Mouse (Mus musculus) neural tube, embryonic 13.5 days (tissue): ENCODE results near the gene Myo3b. TPM values are rescaled to one million over a fixed set of nuclear protein-coding genes. Genes with fewer than 3 reads are reported as not detected.

Experiments
- ATAC-seq: fragments of 200-750 bp; cut with Nextera tagmentation; 2 replicates; pipeline ENCODE4 v1.8.0; 2017; ENCODE audit warnings: low read depth, mild to moderate bottlenecking, moderate TSS enrichment, moderate library complexity
- H3K27ac ChIP-seq: fragments of 300-500 bp; sonication (generic); replicated peaks from 2 replicates; pipeline ENCODE4 v1.5.1; 2015; ENCODE audit warnings: moderate library complexity, mild to moderate bottlenecking, inconsistent platforms
- H3K27me3 ChIP-seq: fragments of 300-500 bp; sonication (generic); 2 replicates; pipeline ENCODE4 v1.6.1; 2015; ENCODE audit warnings: mild to moderate bottlenecking, inconsistent platforms
- H3K36me3 ChIP-seq: fragments of 300-500 bp; sonication (generic); 2 replicates; pipeline ENCODE4 v1.6.1; 2015; ENCODE audit warnings: mild to moderate bottlenecking, inconsistent platforms
- H3K4me1 ChIP-seq: fragments of 300-500 bp; sonication (generic); replicated peaks from 2 replicates; pipeline ENCODE4 v1.6.1; 2015; ENCODE audit warnings: inconsistent platforms
- H3K4me2 ChIP-seq: fragments of 300-500 bp; sonication (generic); 2 replicates; pipeline ENCODE4 v1.6.1; 2015; ENCODE audit warnings: inconsistent platforms, mild to moderate bottlenecking, moderate library complexity
- H3K4me3 ChIP-seq: fragments of 300-500 bp; sonication (generic); 2 replicates; pipeline ENCODE4 v1.5.1; 2015; ENCODE audit warnings: mild to moderate bottlenecking, inconsistent platforms
- H3K9ac ChIP-seq: fragments of 300-500 bp; sonication (generic); 2 replicates; pipeline ENCODE4 v1.6.1; 2015; ENCODE audit warnings: moderate library complexity, mild to moderate bottlenecking, inconsistent platforms
- H3K9me3 ChIP-seq: fragments of 300-500 bp; sonication (generic); 2 replicates; pipeline ENCODE4 v1.6.1; 2016; ENCODE audit warnings: inconsistent platforms
- WGBS: fragments of 180-500 bp; shearing (Covaris S2); methylation state at CpG from one replicate; pipeline ENCODE4 v1.1.7; 2015; 5-methylcytosine and 5-hydroxymethylcytosine counted together
- polyA plus RNA-seq: library from polyadenylated mRNA; unstranded; fragments of >200 nt; fragmentation: Nextera tagmentation; extraction: Ambion mirVana; gene quantifications from 2 replicates; pipeline ENCODE4 v1.2.1, GENCODE M21; 2015

Gene Myo3b
- polyA plus RNA-seq, 1 experiment from 2014 or later: 0.04 TPM

DNA sequence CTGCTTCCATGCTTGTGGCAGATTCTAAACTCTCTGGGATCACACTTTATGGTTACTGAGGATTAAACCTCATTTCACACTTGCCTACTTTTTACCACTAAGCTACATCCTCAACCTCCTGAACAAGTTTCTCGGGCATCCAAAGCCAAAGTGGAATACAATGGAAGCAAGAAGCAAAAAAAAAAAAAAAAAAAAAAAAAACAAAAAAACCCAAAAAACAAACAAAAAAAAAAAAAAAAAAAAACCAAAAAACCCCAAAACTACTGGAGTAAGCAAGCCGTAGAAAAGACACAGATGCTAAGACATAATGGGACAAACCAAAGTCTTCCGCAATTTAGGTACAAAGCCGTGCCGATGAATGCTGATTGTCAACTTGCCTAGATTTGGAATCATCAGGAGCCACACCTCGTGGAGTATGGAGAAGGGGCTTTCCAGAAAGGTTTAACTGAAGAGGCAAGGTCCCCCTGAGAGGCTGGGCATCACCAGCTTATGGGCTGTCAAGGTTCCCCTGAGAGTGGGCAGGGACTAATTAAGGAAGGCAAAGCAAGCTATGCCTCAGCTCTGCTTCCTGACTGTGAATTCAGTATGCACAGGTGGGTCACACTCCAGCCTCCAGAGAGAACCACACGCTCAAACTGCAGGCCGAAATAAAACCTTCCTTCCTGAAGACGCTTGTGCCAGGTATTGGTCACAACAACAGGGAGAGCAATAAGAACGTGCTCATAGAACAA is 313.7 kb downstream of the Myo3b start:
- Histone ChIP-seq H3K4me2 (no peak overlapping the region), H3K36me3 (no peaks in the 10 kb centered on the region), H3K9me3 (0 out of 2 replicates have a peak, but pooled peaks cover 4% of the 10 kb centered on the region), H3K27me3 (no peaks in the 10 kb centered on the region), H3K9ac (no peak overlapping the region), H3K4me3 (no peak overlapping the region), H3K4me1 (no peaks in the 10 kb centered on the region), H3K27ac (no peak overlapping the region)
- no peak for ATAC-seq
- WGBS: 77% methylated on average over 10 of the region's 10 CpGs

- Histone ChIP-seq H3K9me3 (0 out of 2 replicates have a peak, but pooled peaks cover 4% of the 10 kb centered on the region), H3K27me3 (no peaks in the 10 kb centered on the region), H3K4me2 (no peak overlapping the region), H3K4me3 (no peak overlapping the region), H3K27ac (no peak overlapping the region), H3K9ac (no peak overlapping the region), H3K36me3 (no peaks in the 10 kb centered on the region), H3K4me1 (no peaks in the 10 kb centered on the region)
- 94% methylated on average over 4 of the region's 4 CpGs for WGBS
- ATAC-seq: no peak
Measured at GRCm38 (mm10) chr2:70354056-70354455, 315.1 kb downstream of the Myo3b start.

DNA sequence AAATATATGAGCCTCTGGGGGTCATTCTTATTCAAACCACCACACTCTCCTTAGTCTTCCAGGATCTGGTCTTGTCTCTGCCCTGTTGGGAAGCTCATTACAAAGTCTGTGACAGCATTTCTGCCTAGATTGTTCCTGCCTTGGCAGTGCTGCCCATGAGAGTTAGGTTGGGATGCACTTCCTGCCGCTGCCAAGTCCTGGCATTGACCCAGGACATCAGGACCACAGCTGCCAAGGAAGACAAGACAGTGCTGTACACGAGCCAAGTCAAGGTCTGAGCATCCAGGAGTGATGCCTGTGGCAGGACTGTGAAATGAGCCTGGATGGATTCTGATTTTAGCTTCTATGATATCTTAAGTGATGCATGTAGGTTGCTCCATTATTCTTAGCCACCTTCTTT is 316.1 kb downstream of the Myo3b start:
- no peak for ATAC-seq
- H3K27ac ChIP-seq: no peak overlapping the region
- H3K4me1 ChIP-seq: no peaks in the 10 kb centered on the region
- no peaks in the 10 kb centered on the region for H3K27me3 ChIP-seq
- H3K9me3 ChIP-seq: 0 out of 2 replicates have a peak, but pooled peaks cover 4% of the 10 kb centered on the region
- no peak overlapping the region for H3K9ac ChIP-seq
- 77% methylated on average over 2 of the region's 2 CpGs for WGBS
- no peaks in the 10 kb centered on the region for H3K36me3 ChIP-seq
- no peak overlapping the region for H3K4me3 ChIP-seq
- H3K4me2 ChIP-seq: no peak overlapping the region

DNA sequence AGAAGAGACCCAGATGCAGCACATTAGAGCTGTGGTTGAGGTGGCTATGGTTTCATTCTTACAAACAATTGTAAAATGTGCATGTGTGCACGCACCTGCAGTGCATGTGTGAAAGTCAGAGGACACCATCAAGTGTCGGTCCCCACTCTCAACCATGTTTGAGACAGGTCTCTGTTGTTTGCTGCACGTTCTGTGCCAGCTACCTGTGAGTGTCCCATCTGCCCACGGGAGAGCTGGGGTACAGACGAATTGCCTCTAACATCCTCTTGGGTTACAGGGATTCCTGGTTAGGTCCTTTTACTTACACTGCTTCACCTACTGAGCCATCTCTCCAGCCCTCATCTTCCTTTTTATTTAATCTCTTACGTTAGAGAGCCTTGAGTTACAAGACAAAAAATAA is 330.5 kb downstream of the Myo3b start:
- WGBS: 90% methylated on average over 6 of the region's 6 CpGs

GRCm38 (mm10) chr2:70379341-70379740 is 340.4 kb downstream of the Myo3b start:
- 62% methylated on average over 6 of the region's 6 CpGs for WGBS
- H3K9me3 ChIP-seq: no peaks in the 10 kb centered on the region
- H3K4me3 ChIP-seq: no peak overlapping the region
- H3K27ac ChIP-seq: no peak overlapping the region
- no peaks in the 10 kb centered on the region for H3K36me3 ChIP-seq
- H3K27me3 ChIP-seq: no peaks in the 10 kb centered on the region
- no peak overlapping the region for H3K4me2 ChIP-seq
- no peak for ATAC-seq
- H3K9ac ChIP-seq: no peak overlapping the region
- no peaks in the 10 kb centered on the region for H3K4me1 ChIP-seq

More for the DNA sequence above, 330.5 kb downstream of the Myo3b start:
- Histone ChIP-seq H3K9me3 (0 out of 2 replicates have a peak, but pooled peaks cover 5% of the 10 kb centered on the region), H3K27ac (no peak overlapping the region), H3K9ac (no peak overlapping the region), H3K27me3 (no peaks in the 10 kb centered on the region), H3K4me1 (no peaks in the 10 kb centered on the region), H3K4me2 (no peak overlapping the region), H3K4me3 (no peak overlapping the region), H3K36me3 (no peaks in the 10 kb centered on the region)
- ATAC-seq: no peak

GRCm38 (mm10) chr2:70379939-70380338 is 341.0 kb downstream of the Myo3b start:
- Histone ChIP-seq H3K4me2 (no peak overlapping the region), H3K36me3 (no peaks in the 10 kb centered on the region), H3K9ac (no peak overlapping the region), H3K27me3 (no peaks in the 10 kb centered on the region), H3K4me3 (no peak overlapping the region), H3K4me1 (no peaks in the 10 kb centered on the region), H3K9me3 (no peaks in the 10 kb centered on the region), H3K27ac (no peak overlapping the region)
- WGBS: 31% methylated on average over 6 of the region's 6 CpGs
- no peak for ATAC-seq

DNA sequence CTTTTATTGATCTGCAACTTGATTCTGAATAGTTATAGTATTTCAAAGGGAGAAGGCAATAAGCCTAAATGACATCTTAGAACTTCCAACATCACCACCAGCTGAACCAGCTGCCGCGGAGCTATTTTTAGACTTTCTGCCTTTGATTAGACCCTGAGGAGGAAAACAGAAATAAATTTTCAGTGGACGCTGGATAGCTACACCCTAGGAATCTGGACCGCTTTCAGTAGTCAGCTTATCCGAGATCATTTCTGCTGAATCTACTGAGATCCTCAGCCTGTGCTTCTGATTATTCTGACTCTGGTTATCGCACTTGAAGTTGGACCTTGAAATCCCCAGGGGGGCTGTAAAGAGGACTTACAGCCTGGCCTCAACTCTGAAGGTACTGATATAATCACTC is 349.7 kb downstream of the Myo3b start:
- 41% methylated on average over 6 of the region's 6 CpGs for WGBS

GRCm38 (mm10) chr2:70389162-70389561 is 350.2 kb downstream of the Myo3b start:
- no peak for ATAC-seq
- Histone ChIP-seq H3K27ac (no peak overlapping the region), H3K9me3 (no peaks in the 10 kb centered on the region), H3K36me3 (no peaks in the 10 kb centered on the region), H3K27me3 (no peaks in the 10 kb centered on the region), H3K4me2 (no peak overlapping the region), H3K4me1 (peaks cover 12% of the 10 kb centered on the region), H3K9ac (no peak overlapping the region), H3K4me3 (no peak overlapping the region)
- WGBS: 89% methylated on average over 1 of the region's 1 CpGs

More for the DNA sequence above, 349.7 kb downstream of the Myo3b start:
- H3K4me3 ChIP-seq: no peak overlapping the region
- no peak for ATAC-seq
- H3K36me3 ChIP-seq: no peaks in the 10 kb centered on the region
- H3K9me3 ChIP-seq: no peaks in the 10 kb centered on the region
- H3K27ac ChIP-seq: no peak overlapping the region
- no peak overlapping the region for H3K4me2 ChIP-seq
- no peaks in the 10 kb centered on the region for H3K27me3 ChIP-seq
- no peak overlapping the region for H3K9ac ChIP-seq
- H3K4me1 ChIP-seq: peaks cover 12% of the 10 kb centered on the region

- no peaks in the 10 kb centered on the region for H3K36me3 ChIP-seq
- H3K9ac ChIP-seq: no peak overlapping the region
- peak; percentile 43; the same call in 1 of the 2 replicates for ATAC-seq
- no peaks in the 10 kb centered on the region for H3K9me3 ChIP-seq
- H3K4me2 ChIP-seq: no peak overlapping the region
- peaks cover 9% of the 10 kb centered on the region; the same call in 1 of the 2 replicates for H3K4me1 ChIP-seq
- H3K4me3 ChIP-seq: no peak overlapping the region
- H3K27me3 ChIP-seq: no peaks in the 10 kb centered on the region
- no peak overlapping the region for H3K27ac ChIP-seq
- WGBS: 57% methylated on average over 9 of the region's 9 CpGs
Measured at GRCm38 (mm10) chr2:70397734-70398276, 358.9 kb downstream of the Myo3b start.

- Histone ChIP-seq H3K4me2 (no peak overlapping the region), H3K36me3 (no peaks in the 10 kb centered on the region), H3K4me1 (peaks cover 9% of the 10 kb centered on the region; the same call in 1 of the 2 replicates), H3K9me3 (no peaks in the 10 kb centered on the region), H3K27me3 (no peaks in the 10 kb centered on the region), H3K4me3 (no peak overlapping the region), H3K9ac (no peak overlapping the region), H3K27ac (no peak overlapping the region)
- ATAC-seq: no peak
- 82% methylated on average over 15 of the region's 15 CpGs for WGBS
Measured at GRCm38 (mm10) chr2:70399441-70400115, 360.7 kb downstream of the Myo3b start.

DNA sequence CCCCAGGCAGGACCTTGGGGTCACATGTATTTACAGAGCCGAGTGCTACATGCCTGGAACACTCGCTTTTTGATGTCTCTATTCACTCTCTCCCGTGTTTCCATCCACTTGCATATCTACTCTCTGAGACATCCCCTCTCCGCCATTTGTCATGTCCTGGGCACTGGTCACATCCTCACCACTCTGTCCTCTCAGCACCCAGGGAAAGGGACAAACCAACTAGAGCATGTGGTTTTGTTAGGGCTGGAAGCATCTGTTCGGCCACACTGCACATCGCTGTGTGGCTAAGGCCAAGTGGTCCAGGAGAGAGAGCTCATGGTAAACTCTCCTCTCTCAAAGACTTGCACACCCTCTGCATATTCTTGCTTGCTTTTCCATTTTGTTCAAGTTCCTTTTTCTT is 361.4 kb downstream of the Myo3b start:
- peaks cover 9% of the 10 kb centered on the region; the same call in 1 of the 2 replicates for H3K4me1 ChIP-seq
- no peak for ATAC-seq
- no peak overlapping the region for H3K4me3 ChIP-seq
- H3K9ac ChIP-seq: no peak overlapping the region
- H3K4me2 ChIP-seq: no peak overlapping the region
- H3K9me3 ChIP-seq: no peaks in the 10 kb centered on the region
- no peaks in the 10 kb centered on the region for H3K36me3 ChIP-seq
- 81% methylated on average over 6 of the region's 6 CpGs for WGBS
- no peaks in the 10 kb centered on the region for H3K27me3 ChIP-seq
- no peak overlapping the region for H3K27ac ChIP-seq

GRCm38 (mm10) chr2:70404301-70404700 is 365.4 kb downstream of the Myo3b start:
- whole genome bisulfite sequencing: 58% methylated on average over 2 of the region's 2 CpGs
- no peak for ATAC-seq
- Histone ChIP-seq H3K9ac (no peak overlapping the region), H3K4me3 (no peak overlapping the region), H3K27ac (no peak overlapping the region), H3K4me2 (no peak overlapping the region), H3K27me3 (no peaks in the 10 kb centered on the region), H3K4me1 (peaks cover 13% of the 10 kb centered on the region), H3K9me3 (no peaks in the 10 kb centered on the region), H3K36me3 (no peaks in the 10 kb centered on the region)
